Mouse (Mus musculus) CH12F3 (cell line): ENCODE results near the gene Upk3b.

ENCODE experiments used
- in situ Hi-C: fragments of 300-500 bp; cut with MboI; formaldehyde crosslinking; loops from 2 replicates; pipeline ENCODE4 v1.14.3; 2020; ENCODE audit warnings: low sequenced_read_pairs

Upk3b gene

DNA sequence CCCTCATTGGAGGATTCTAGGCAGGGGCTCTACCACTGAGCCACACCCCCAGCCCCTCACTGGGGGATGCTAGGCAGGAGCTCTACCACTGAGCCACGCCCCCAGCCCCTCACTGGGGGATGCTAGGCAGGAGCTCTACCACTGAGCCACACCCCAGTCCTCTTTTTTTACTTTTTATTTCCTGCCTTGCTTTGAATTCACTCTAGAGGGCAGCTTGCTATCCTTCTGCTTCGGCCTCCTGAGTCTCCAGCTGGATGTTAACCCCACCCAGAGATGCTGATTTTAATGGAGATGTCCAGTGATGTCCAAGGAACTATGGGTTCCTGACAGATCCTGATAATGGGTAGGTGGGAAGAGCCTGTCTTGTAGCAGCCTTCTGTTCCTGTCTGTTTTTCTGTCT is 31.1 kb downstream of the Upk3b start:
- in situ Hi-C loops, result loop anchor here (10.0 kb wide), 1 partner anchor 95 kb away; the partner anchor contains the start of gene Ssc4d

- in situ Hi-C loops, result no loop called here
These were observed 34.8 kb downstream of the Upk3b start for GRCm38 (mm10) chr5:136073051-136073450.

- in situ Hi-C loops, result no loop called here
These were observed 35.2 kb downstream of the Upk3b start for GRCm38 (mm10) chr5:136073526-136073925.

DNA sequence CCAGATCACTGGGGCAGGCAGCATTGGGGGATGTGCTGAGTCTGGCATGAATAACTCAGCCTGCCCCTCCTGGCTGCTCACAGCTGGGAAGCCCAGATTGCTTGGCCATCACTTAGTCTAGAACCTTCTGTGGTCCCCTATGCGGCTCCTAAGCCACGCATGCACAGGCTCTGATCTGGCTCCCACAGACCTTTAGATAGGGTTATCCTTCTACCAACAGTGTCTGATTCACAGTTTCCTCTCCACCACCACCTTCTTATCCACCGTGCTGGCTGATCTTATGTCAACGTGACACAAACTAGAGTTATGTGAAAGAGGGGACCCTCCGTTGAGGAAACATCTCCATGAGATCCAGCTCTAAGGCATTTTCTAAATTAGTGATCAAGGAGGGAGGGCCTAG is 36.8 kb downstream of the Upk3b start:
- in situ Hi-C loops, result no loop called here

- in situ Hi-C loops, result no loop called here
These were observed 38.0 kb downstream of the Upk3b start for GRCm38 (mm10) chr5:136076284-136076683.

- in situ Hi-C loops, result no loop called here
These were observed 38.8 kb downstream of the Upk3b start for GRCm38 (mm10) chr5:136077001-136077550.

DNA sequence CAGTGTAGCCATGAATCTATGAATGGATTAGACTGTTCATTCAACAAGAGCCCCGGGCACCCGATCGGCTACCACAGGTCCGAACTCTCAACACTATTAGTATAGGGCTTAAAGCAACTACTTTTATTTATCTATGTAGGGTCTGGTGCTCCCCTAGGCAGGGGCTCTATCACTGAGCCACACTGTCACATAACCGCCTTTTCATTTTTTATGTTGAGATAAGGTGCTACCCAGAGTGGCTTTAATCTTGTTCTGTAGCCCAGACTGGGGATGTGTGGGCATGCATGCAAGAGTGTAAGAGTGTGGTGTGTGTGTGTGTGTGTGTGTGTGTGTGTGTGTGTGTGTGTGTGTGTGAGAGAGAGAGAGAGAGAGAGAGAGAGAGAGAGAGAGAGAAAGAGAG is 39.8 kb downstream of the Upk3b start:
- in situ Hi-C loops, result no loop called here

- in situ Hi-C loops, result no loop called here
These were observed 44.0 kb downstream of the Upk3b start for GRCm38 (mm10) chr5:136082345-136082744.

DNA sequence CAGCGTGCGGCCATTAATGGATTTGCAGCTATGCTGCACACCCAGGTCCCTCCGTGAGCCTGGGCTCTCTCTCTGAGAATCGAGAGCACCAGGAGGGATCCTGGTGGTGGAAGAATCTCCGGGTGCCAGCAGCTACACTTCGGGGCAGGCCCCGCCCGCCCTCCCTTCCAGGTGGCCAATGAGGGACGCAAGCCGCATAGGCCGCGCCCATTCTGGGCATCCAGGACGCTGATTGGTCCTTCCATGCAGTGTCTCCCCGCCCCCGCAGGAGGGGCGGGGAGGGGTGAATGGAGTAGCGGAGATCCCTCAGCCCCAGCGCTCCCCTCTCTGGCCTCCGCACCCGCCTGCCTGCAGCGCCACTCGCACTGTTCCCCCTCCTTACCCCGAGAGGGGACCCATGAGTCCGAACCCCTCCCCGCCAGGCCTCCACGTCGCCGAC is 45.4 kb downstream of the Upk3b start, which contains the start of gene Rasa4:
Rasa4 (plus strand) TSS at position 248 of the 439 bp plus-strand sequence.
- in situ Hi-C loops, result no loop called here

- in situ Hi-C loops, result no loop called here
These were observed 46.0 kb downstream of the Upk3b start for GRCm38 (mm10) chr5:136084144-136084881.

DNA sequence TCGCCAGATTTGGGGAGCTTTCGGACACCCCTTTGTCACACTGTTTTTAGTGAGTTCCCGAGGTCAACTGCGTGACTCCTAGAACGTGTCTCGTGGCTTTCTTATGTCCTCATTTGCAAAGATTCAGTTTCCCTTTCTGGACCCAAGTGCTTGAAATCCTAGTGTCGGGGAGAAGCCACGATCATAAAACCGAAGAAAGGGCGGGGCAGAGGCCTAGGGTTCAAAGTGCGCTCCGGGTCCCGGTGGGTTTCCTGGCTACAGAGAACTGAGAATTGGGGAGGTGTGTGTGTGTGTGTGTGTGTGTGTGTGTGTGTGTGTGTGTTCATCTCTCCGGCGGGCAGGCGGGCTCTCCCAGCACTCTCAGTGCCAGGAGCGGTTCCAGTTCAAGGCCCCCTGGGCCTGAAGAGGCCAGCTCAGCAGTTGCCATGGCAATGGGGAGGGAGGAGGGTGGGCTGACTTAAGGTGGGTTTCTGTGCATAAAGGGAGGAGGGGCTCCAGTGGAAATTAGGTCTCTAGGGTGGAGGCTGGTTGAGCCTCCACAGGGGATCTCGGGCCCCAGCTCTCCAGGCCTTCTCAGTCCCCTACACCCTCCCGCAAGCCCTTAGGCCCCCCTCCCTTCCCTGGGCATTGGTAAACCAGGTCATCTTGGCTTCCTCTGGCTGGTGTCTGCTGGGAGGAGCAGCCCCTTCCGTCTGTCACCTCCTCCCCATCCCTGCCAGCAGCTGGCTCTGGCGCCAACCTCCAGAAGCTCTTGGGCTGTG is 46.8 kb downstream of the Upk3b start:
- in situ Hi-C loops, result no loop called here

DNA sequence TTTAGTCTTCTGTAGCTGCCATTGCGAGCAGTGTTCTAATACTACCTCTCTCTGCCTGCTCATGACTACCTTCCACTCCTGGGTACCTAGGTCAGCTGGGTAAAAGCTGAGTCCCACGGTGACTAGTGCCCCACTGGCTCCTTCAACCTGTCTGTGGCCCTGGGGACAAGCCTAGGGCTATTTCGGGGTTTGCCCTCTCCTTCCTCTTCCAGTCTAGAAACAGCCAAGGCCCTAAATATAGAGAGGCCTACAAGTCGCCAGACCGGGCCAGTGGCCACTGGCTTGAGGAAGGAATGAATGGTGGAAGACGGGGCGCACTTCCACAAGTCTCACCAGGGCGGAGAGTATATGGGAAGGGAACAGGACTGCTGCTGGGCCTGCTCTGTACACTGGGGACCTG is 48.0 kb downstream of the Upk3b start:
- in situ Hi-C loops, result no loop called here

GRCm38 (mm10) chr5:136088821-136089575 is 50.7 kb downstream of the Upk3b start:
- in situ Hi-C loops, result no loop called here

- in situ Hi-C loops, result no loop called here
These were observed 53.6 kb downstream of the Upk3b start for GRCm38 (mm10) chr5:136091927-136092326.

DNA sequence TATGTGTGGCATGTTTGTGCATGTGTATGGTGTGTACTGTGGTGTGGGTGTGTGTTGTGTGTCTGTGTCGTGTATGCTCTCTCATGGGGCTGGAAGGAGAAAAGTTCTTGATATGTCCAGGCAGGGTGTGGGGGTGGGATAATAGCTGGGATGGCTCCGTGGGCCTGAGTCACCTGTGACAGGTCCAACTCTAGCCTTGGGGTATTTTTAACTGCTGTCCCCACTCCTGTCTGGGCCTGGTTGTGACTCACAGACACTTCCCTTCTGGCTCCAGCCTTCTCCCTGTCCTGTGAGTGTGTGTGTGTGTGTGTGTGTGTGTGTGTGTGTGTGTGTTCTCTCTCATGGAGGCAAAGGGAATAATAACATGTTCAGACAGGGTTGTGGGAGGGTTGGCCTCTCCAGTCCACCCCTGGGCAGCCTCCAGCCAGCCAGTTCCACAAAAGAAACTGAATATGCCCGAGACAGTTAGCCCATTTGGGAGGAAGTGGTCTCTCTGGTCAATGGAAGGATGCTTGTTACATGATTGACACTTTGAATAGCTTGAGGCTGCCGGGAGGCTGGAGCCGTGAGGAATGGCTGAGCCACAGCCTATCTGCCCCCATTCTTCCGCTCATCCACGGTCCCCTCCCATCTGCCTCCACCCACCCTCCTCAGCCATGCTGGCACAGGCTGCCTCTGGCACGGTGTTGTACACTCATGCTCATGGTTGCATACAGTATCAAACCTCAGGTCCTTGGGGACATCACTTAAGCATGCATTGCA is 56.1 kb downstream of the Upk3b start:
- in situ Hi-C loops, result no loop called here

DNA sequence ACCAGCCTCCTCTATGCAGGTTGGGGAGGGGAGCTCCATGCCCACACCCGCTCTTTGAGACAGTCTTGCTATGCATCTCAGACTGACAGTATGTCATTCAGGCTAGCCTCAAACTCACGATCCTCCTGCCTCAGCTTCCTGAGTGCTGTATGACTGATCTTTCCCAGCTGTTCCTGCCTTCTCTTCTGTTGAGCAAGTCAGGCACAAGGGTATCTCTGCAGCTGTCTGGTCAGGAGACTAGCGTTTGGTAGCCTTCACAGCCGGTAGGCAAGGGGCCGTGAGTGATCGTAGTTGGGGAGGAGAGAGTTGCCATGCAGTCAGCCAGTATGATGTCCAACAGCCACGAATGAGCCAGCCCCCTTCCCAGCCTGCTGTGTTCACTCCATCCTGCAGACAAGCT is 56.8 kb downstream of the Upk3b start:
- in situ Hi-C loops, result no loop called here
